Mouse (Mus musculus): Measurements from ENCODE around the gene Tbxa2r.

DNA sequence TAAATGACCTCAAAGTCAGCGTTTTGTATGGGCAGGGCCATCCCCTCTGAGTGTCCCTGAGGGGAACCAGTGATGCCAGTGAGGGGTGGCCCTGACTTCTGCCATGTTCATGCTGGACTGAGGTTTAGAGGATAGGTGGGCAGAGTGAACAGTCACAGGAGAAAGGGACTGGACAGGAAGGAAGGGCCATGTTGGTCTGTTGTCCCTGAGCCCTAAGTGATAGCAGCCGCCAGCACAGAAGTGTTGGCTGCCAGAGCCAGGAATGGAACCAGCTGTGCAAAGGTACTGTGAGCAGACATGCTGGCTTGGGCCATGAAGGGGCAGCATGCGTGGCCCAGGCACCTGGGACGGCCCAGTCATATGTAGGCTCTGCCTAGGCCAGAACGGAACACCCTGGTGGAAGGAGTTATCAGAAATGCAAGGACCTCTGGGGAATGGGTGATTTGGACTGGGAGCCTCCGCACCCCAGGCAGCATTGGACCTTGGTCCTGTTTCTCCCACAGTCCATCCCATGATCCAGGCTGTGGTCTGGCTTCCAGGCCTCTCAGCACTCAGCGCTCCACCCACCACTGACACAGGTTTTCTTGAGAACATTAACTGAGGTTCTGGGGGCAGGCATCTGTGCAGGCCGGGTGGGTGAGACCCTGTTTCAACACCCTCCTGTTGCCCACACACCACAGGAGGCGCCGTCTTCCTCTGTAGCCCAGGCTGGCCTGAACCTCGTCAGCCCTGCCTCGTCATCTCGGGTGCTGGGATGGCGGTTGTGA, 28.8 kb upstream of the Tbxa2r start:
- TF ChIP-seq CTCF (IDR thresholded peaks at IDR 0.05), result no peak
- no peak for TF ChIP-seq EP300 (IDR thresholded peaks at IDR 0.05)
